Mouse (Mus musculus): ENCODE results near the gene Nlrp4a. TPM values are rescaled to one million over a fixed set of nuclear protein-coding genes. Genes with fewer than 3 reads are reported as not detected.
"Not testable (repeated sequence)": the region's sequence is repeated elsewhere in the genome, so short reads cannot be mapped to it uniquely, and the experiment has no call there.

Nlrp4a gene
- not detected in 2 replicates for polyA plus RNA-seq (2016; fragmentation: Nextera tagmentation; extraction: Ambion mirVana)

DNA sequence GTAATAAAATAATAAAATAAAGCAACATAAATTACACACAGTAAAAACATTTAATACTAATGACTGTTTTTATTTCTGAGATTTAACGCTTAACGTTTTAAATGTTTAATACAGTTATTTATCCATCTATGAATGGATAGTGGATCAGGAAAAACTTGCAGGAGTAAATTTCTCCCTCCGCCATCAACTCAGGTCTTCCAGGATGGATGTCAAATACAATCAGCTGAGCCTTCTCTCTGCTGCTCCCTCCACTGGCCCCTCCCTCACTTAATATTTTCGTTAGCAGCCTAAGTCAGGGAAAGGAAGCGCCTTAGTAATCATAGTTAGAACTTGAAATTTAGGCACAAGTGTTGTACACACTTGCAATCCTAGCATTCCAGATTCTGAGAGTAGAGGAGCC, at the start of gene Nlrp4a:
Nlrp4a (plus strand) TSS at position 301 of the 400 bp plus-strand sequence.
- no peaks in the 10 kb centered on the region for H3K27me3 ChIP-seq (ENCODE audit: insufficient read depth, poor library complexity, severe bottlenecking)
- H3K4me1 ChIP-seq (replicated peaks): no peaks in the 10 kb centered on the region
- DNase-seq (ENCODE audit: low spot score): no peak
- no peak within 1 kb of the TSS for H3K4me3 ChIP-seq
- 84% methylated on average over 5 of the region's 5 CpGs for WGBS
- peaks cover 6% of the 10 kb centered on the region; the same call in 1 of the 2 replicates for H3K9me3 ChIP-seq
- H3K27ac ChIP-seq: no peak within 1 kb of the TSS
- no peaks in the 10 kb centered on the region for H3K36me3 ChIP-seq

DNA sequence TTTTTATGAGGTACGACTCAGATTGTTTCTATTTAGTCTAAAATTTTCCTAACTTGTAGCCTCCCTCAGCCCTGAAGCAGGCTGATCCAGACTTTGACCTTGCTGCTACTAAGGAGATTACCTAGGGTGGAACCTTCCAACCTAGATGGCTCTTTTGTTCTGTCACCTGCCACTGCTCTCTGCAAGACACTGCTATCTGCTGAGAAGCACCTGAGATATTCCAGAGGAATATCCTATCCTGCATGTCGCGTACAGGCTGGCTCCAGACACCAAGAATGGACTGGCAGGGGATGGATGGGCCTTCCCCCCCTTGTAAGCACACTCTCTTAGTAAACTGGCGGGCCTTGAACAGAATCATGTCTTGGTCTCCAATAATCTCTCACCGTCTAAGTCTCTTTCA, 48.2 kb upstream of the Nlrp4a start:
- DNase-seq (ENCODE audit: low spot score); H3K4me3 ChIP-seq; H3K36me3 ChIP-seq; H3K27ac ChIP-seq; H3K4me1 ChIP-seq (replicated peaks); H3K27me3 ChIP-seq (ENCODE audit: insufficient read depth, poor library complexity, severe bottlenecking): not testable (repeated sequence)
- H3K9me3 ChIP-seq: peaks cover 14% of the 10 kb centered on the region; the same call in 1 of the 2 replicates
- 85% methylated on average over 5 of the region's 5 CpGs for WGBS

- peaks cover 29% of the 10 kb centered on the region; the same call in 1 of the 2 replicates for H3K9me3 ChIP-seq
- not testable (repeated sequence) for H3K36me3 ChIP-seq; H3K27me3 ChIP-seq (ENCODE audit: insufficient read depth, poor library complexity, severe bottlenecking); H3K4me3 ChIP-seq; H3K4me1 ChIP-seq (replicated peaks); H3K27ac ChIP-seq; DNase-seq (ENCODE audit: low spot score)
- WGBS: 79% methylated on average over 2 of the region's 2 CpGs
Observed at GRCm38 (mm10) chr7:26391137-26391536, 43.8 kb upstream of the Nlrp4a start.

DNA sequence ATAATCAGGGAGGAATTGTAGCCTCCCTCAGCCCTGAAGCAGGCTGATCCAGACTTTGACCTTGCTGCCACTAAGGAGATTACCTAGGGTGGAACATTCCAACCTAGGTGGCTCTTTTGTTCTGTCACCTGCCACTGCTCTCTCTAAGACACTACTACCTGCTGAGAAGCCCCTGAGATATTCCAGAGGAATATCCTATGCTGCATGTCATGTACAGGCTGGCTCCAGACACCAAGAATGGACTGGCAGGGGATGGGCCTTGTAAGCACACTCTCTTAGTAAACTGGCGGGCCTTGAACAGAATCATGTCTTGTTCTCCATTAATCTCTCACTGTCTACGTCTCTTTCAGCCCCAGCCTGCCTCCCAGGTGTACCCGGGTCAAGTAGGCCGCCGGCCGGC, 43.1 kb upstream of the Nlrp4a start:
- H3K27me3 ChIP-seq (ENCODE audit: insufficient read depth, poor library complexity, severe bottlenecking); DNase-seq (ENCODE audit: low spot score); H3K27ac ChIP-seq; H3K36me3 ChIP-seq; H3K4me1 ChIP-seq (replicated peaks); H3K4me3 ChIP-seq: not testable (repeated sequence)
- peaks cover 26% of the 10 kb centered on the region; the same call in 1 of the 2 replicates for H3K9me3 ChIP-seq
- 90% methylated on average over 6 of the region's 6 CpGs for WGBS

- not testable (repeated sequence) for DNase-seq (ENCODE audit: low spot score); H3K36me3 ChIP-seq; H3K4me1 ChIP-seq (replicated peaks); H3K4me3 ChIP-seq; H3K27ac ChIP-seq; H3K27me3 ChIP-seq (ENCODE audit: insufficient read depth, poor library complexity, severe bottlenecking)
- 68% methylated on average over 2 of the region's 2 CpGs for WGBS
- H3K9me3 ChIP-seq: peaks cover 22% of the 10 kb centered on the region
Observed at GRCm38 (mm10) chr7:26403600-26403999, 31.3 kb upstream of the Nlrp4a start, which contains the start of gene Nlrp9c. Gene Nlrp9c, minus strand, starts transcription at chr7:26403700.

DNA sequence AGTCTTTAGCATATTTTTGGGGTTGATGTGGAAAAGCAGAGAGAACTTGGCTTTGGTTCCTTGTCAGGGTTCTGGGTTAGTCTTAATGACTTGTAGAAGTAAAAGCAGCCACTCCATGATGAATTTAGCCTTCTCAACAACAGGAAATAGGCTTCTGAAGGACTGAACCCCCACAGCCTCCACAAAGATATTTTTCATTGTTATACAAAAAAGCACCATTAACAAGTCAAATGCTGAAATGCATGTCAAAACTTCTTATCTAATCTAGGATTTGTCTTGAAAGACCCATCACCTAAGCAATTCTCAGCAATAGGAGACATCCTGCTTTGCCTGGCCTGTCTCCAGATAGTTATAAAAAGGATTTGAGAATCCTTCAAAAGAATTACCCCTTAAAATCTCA, 41.8 kb downstream of the Nlrp4a start:
- Histone ChIP-seq H3K27ac (no peak overlapping the region), H3K4me1 (replicated peaks) (no peaks in the 10 kb centered on the region), H3K27me3 (ENCODE audit: insufficient read depth, poor library complexity, severe bottlenecking) (no peaks in the 10 kb centered on the region), H3K36me3 (no peaks in the 10 kb centered on the region), H3K9me3 (peaks cover 13% of the 10 kb centered on the region), H3K4me3 (no peak overlapping the region)
- no peak for DNase-seq (ENCODE audit: low spot score)

DNA sequence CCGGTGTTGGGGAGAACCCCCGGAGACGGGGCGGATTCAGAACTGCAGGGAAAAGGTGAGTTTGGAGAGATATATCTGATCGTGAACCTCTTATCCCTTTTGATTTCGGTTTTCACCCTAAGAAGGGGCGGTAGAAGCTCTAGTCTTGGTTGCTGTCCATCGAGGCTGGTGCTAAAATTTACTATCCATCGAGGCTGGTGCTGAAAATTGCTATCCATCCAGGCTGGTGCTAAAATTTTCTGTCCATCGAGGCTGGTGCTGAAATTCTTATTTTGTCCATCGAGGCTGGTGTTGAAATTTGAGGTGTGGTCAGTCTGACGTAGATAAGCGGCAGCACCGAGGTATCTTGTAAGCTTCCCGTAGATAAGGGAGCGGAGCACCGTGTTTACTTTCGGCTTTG, 54.6 kb downstream of the Nlrp4a start:
- H3K36me3 ChIP-seq; H3K27ac ChIP-seq; H3K4me3 ChIP-seq; DNase-seq (ENCODE audit: low spot score); H3K27me3 ChIP-seq (ENCODE audit: insufficient read depth, poor library complexity, severe bottlenecking); H3K4me1 ChIP-seq (replicated peaks): not testable (repeated sequence)
- WGBS: 82% methylated on average over 18 of the region's 18 CpGs
- peaks cover 20% of the 10 kb centered on the region; the same call in 1 of the 2 replicates for H3K9me3 ChIP-seq

Other genes with a start within 250 kb of the Nlrp4a start
- not detected in 2 replicates for gene Vmn1r184, start 174.8 kb upstream of the Nlrp4a start, polyA plus RNA-seq (2016; fragmentation: Nextera tagmentation; extraction: Ambion mirVana)
- not detected in 2 replicates for gene Cyp2a4, start 127.9 kb upstream of the Nlrp4a start, polyA plus RNA-seq (2016; fragmentation: Nextera tagmentation; extraction: Ambion mirVana)
- gene Nlrp9c, start 31.4 kb upstream of the Nlrp4a start, polyA plus RNA-seq (2016; fragmentation: Nextera tagmentation; extraction: Ambion mirVana): not detected in 2 replicates
- not detected in 2 replicates for gene Nlrp9a, start 99.9 kb downstream of the Nlrp4a start, polyA plus RNA-seq (2016; fragmentation: Nextera tagmentation; extraction: Ambion mirVana)
- not detected in 2 replicates for gene Vmn1r185, start 183.4 kb downstream of the Nlrp4a start, polyA plus RNA-seq (2016; fragmentation: Nextera tagmentation; extraction: Ambion mirVana)

Data from hindbrain, embryonic 10.5 days (tissue).